Mouse (Mus musculus) CH12.LX (cell line): ENCODE measurements around the gene Pde4d. TPM values are rescaled to one million over a fixed set of nuclear protein-coding genes. Genes with fewer than 3 reads are reported as not detected.

Experiments used
- DNase-seq: peaks from one replicate; pipeline ENCODE4 v3.0.0-alpha.2; 2013; ENCODE audit errors: extremely low read depth
- H3K27ac ChIP-seq: 2 replicates; pipeline ENCODE4 v1.5.1; 2012; ENCODE audit warnings: low read depth, mild to moderate bottlenecking, control low read depth, moderate library complexity; ENCODE audit not compliant: insufficient read depth
- H3K27me3 ChIP-seq: replicated peaks from 2 replicates; pipeline ENCODE3; 2012; ENCODE audit warnings: inconsistent platforms
- H3K36me3 ChIP-seq, 2 experiments: replicated peaks in 1 of 2; 2 replicates each; pipeline versions ENCODE3 to v1.6.1; 2012; ENCODE audit warnings: inconsistent platforms in 1 of 2, low read length in 1 of 2, mild to moderate bottlenecking in 1 of 2, mixed read lengths in 1 of 2, moderate library complexity in 1 of 2; ENCODE audit not compliant: control insufficient read depth in 1 of 2, insufficient read depth in 1 of 2
- H3K4me1 ChIP-seq, 2 experiments: 2 replicates each; pipeline ENCODE4 v1.6.1; 2012; ENCODE audit warnings: inconsistent platforms in 1 of 2, moderate library complexity in 1 of 2; ENCODE audit not compliant: insufficient read depth in 2 of 2, control insufficient read depth in 1 of 2
- H3K4me2 ChIP-seq: 2 replicates; pipeline ENCODE4 v1.6.1; 2012; ENCODE audit warnings: low read depth, mild to moderate bottlenecking, control low read depth; ENCODE audit not compliant: poor library complexity, insufficient read depth, severe bottlenecking
- H3K4me3 ChIP-seq, 3 experiments: fragments of 150-350 bp in 1 of 3; sonication (generic) in 1 of 3; replicated peaks in 1 of 3; 2 replicates each; pipeline versions ENCODE3 to v1.5.1; 2011 to 2012; ENCODE audit warnings: low read depth in 2 of 3, low read length in 2 of 3, mild to moderate bottlenecking in 2 of 3, moderate library complexity in 2 of 3, control low read depth in 1 of 3, improper control_type of control experiment in 1 of 3, inconsistent platforms in 1 of 3, mixed read lengths in 1 of 3; ENCODE audit not compliant: poor library complexity in 1 of 3
- H3K79me2 ChIP-seq: replicated peaks from 2 replicates; pipeline ENCODE4 v1.6.1; 2012; ENCODE audit warnings: mild to moderate bottlenecking, moderate library complexity; ENCODE audit not compliant: control insufficient read depth, poor library complexity, insufficient read depth, severe bottlenecking; ENCODE audit errors: extremely low read depth
- H3K9ac ChIP-seq: 2 replicates; pipeline ENCODE4 v1.6.1; 2012; ENCODE audit warnings: low read depth, mild to moderate bottlenecking, control low read depth, moderate library complexity; ENCODE audit not compliant: insufficient read depth
- H3K9me3 ChIP-seq: replicated peaks from 2 replicates; pipeline ENCODE3; 2012; ENCODE audit warnings: low read length, inconsistent platforms, mixed read lengths
- CHD1 ChIP-seq: IDR thresholded peaks from 2 replicates; pipeline ENCODE4 v1.6.1; 2012; ENCODE audit warnings: low read depth, low read length, improper control_type of control experiment, inconsistent platforms
- CHD2 ChIP-seq: IDR thresholded peaks from 2 replicates; pipeline ENCODE4 v1.6.1; 2011; ENCODE audit warnings: low read length, improper control_type of control experiment
- CTCF ChIP-seq, 2 experiments: IDR thresholded peaks in 1 of 2; conservative IDR thresholded peaks in 1 of 2; 2 replicates each; pipeline ENCODE4 v1.5.1; 2011 to 2012; ENCODE audit warnings: low read depth in 2 of 2, low read length in 2 of 2, improper control_type of control experiment in 1 of 2, inconsistent platforms in 1 of 2, mild to moderate bottlenecking in 1 of 2, moderate library complexity in 1 of 2
- E2F4 ChIP-seq: IDR thresholded peaks from 2 replicates; pipeline ENCODE4 v1.6.1; 2011; ENCODE audit warnings: low read depth, low read length, improper control_type of control experiment; ENCODE audit not compliant: insufficient replicate concordance
- EP300 ChIP-seq: IDR thresholded peaks from 2 replicates; pipeline ENCODE4 v1.6.1; 2011; ENCODE audit warnings: low read length, improper control_type of control experiment
- HCFC1 ChIP-seq: IDR thresholded peaks from 2 replicates; pipeline ENCODE4 v1.6.1; 2012; ENCODE audit warnings: low read depth, mild to moderate bottlenecking, inconsistent platforms, low read length, improper control_type of control experiment
- JUN ChIP-seq: IDR thresholded peaks from 2 replicates; pipeline ENCODE4 v1.6.1; 2011; ENCODE audit warnings: low read depth, mild to moderate bottlenecking, low read length, improper control_type of control experiment, moderate library complexity; ENCODE audit not compliant: insufficient read depth
- JUND ChIP-seq: conservative IDR thresholded peaks from 2 replicates; pipeline ENCODE4 v1.6.1; 2011; ENCODE audit warnings: low read depth, low read length, improper control_type of control experiment
- MAX ChIP-seq: IDR thresholded peaks from 2 replicates; pipeline ENCODE4 v1.6.1; 2011; ENCODE audit warnings: low read length, improper control_type of control experiment
- MAZ ChIP-seq: IDR thresholded peaks from 2 replicates; pipeline ENCODE4 v1.6.1; 2012; ENCODE audit warnings: low read depth, mild to moderate bottlenecking, inconsistent platforms, low read length, improper control_type of control experiment, moderate library complexity
- MXI1 ChIP-seq: IDR thresholded peaks from 2 replicates; pipeline ENCODE4 v1.6.1; 2011; ENCODE audit warnings: mild to moderate bottlenecking, low read depth, low read length, improper control_type of control experiment
- MYC ChIP-seq: IDR thresholded peaks from 2 replicates; pipeline ENCODE4 v1.6.1; 2011; ENCODE audit warnings: low read depth, mild to moderate bottlenecking, improper control_type of control experiment, low read length
- NRF1 ChIP-seq: IDR thresholded peaks from 2 replicates; pipeline ENCODE4 v1.6.1; 2014; ENCODE audit warnings: low read depth, mild to moderate bottlenecking, inconsistent platforms, low read length, improper control_type of control experiment, moderate library complexity
- POLR2AphosphoS2 ChIP-seq: IDR thresholded peaks from 2 replicates; pipeline ENCODE4 v1.6.1; 2011; ENCODE audit warnings: low read depth, low read length, improper control_type of control experiment
- RAD21 ChIP-seq: IDR thresholded peaks from 2 replicates; pipeline ENCODE4 v1.6.1; 2011; ENCODE audit warnings: low read depth, mild to moderate bottlenecking, low read length, improper control_type of control experiment, moderate library complexity
- USF1 ChIP-seq: IDR thresholded peaks from 2 replicates; pipeline ENCODE4 v1.6.1; 2014; ENCODE audit warnings: low read depth, mild to moderate bottlenecking, inconsistent platforms, low read length, improper control_type of control experiment
- USF2 ChIP-seq: conservative IDR thresholded peaks from 2 replicates; pipeline ENCODE4 v1.6.1; 2011; ENCODE audit warnings: low read depth, low read length, improper control_type of control experiment
- ZKSCAN1 ChIP-seq: IDR thresholded peaks from 2 replicates; pipeline ENCODE4 v1.6.1; 2012; ENCODE audit warnings: low read depth, inconsistent platforms, low read length, improper control_type of control experiment, borderline replicate concordance
- dilution Hi-C: fragments of 300-500 bp; cut with MboI; formaldehyde crosslinking; loops from 2 replicates; pipeline ENCODE4 v1.14.3; 2020; ENCODE audit warnings: low sequenced_read_pairs; ENCODE audit not compliant: extremely low pct_unique_long_range_greater_than_20kb, extremely low pct_ligation_motif_present
- in situ Hi-C: fragments of 300-500 bp; cut with MboI; formaldehyde crosslinking; loops from 3 replicates; pipeline ENCODE4 v1.14.3; 2019; ENCODE audit warnings: low sequenced_read_pairs, low pct_ligation_motif_present, low pct_unique_long_range_greater_than_20kb, mixed read lengths
- polyA plus RNA-seq: library from polyadenylated mRNA; unstranded; fragments of >175 nt; gene quantifications from 2 replicates; pipeline ENCODE4 v1.2.1, GENCODE M21; 2012; ENCODE audit warnings: low read depth; ENCODE audit not compliant: insufficient read length
- total RNA-seq, 2 experiments: library from RNA; depleted of rRNA; stranded (reverse); fragments of 300-350 nt in 1 of 2; fragments of >200 nt in 1 of 2; gene quantifications; 2 replicates each; pipeline ENCODE4 v1.2.3; 2012 to 2014

The Pde4d gene
- total and polyA plus RNA-seq, 3 experiments: not detected

DNA sequence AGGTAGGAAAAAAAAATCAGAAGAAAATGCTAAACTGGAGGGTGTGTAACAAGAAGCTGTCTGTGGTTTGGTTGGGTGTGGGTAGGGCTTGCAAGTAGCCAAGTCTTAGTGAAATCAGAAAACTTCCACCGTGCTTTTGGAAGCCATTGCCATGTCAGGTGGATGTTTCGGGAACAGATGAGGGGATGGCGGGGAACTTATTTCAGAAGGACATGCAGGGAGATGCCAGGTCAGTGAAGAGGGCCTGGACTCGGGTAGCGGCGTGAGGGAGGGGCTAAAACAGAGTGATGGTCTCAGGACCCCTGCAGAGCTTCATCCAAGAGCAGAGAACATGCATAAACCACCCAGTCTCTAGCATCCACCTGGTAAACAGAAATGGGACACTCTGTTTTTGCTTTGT lies 898.6 kb downstream of the Pde4d start:
- in situ Hi-C loops: no loop called here
- no peak overlapping the region for H3K4me3 ChIP-seq
- no peaks in the 10 kb centered on the region for H3K27me3 ChIP-seq
- H3K9ac ChIP-seq: no peak overlapping the region
- H3K36me3 ChIP-seq: no peaks in the 10 kb centered on the region
- H3K27ac ChIP-seq: no peak overlapping the region
- H3K9me3 ChIP-seq: peaks cover 16% of the 10 kb centered on the region
- DNase-seq: no peak
- dilution Hi-C loops: no loop called here
- no peak overlapping the region for H3K4me2 ChIP-seq
- no peaks in the 10 kb centered on the region for H3K79me2 ChIP-seq
- TF ChIP-seq MAX: no peak
- TF ChIP-seq CHD1: no peak
- no peak for TF ChIP-seq CTCF (conservative IDR thresholded peaks at IDR 0.05 in 1 of 2, IDR thresholded peaks at IDR 0.05 in 1 of 2; ENCODE audit: low read depth in 2 of 2, low read length in 2 of 2)
- TF ChIP-seq JUND: no peak
- no peak for TF ChIP-seq NRF1
- no peak for TF ChIP-seq EP300
- TF ChIP-seq MYC: no peak
- no peak for TF ChIP-seq MXI1
- TF ChIP-seq USF1: no peak
- no peak for TF ChIP-seq MAZ
- no peak for TF ChIP-seq JUN
- TF ChIP-seq RAD21: no peak
- no peaks in the 10 kb centered on the region for H3K4me1 ChIP-seq

GRCm38 (mm10) chr13:109350100-109350499 lies 900.4 kb downstream of the Pde4d start:
- in situ Hi-C loops: no loop called here
- TF ChIP-seq MXI1 (no peak), ZKSCAN1 (no peak), NRF1 (no peak), E2F4 (no peak), MAZ (no peak), USF2 (no peak), CHD2 (no peak), POLR2AphosphoS2 (no peak), EP300 (no peak), HCFC1 (no peak)

More at GRCm38 (mm10) chr13:109350100-109350499, 900.4 kb downstream of the Pde4d start:
- H3K9ac ChIP-seq: no peak overlapping the region
- no peaks in the 10 kb centered on the region for H3K36me3 ChIP-seq
- no peaks in the 10 kb centered on the region for H3K4me1 ChIP-seq
- no peak for DNase-seq
- dilution Hi-C loops: no loop called here
- H3K4me3 ChIP-seq: no peak overlapping the region
- H3K4me2 ChIP-seq: no peak overlapping the region
- H3K27ac ChIP-seq: no peak overlapping the region
- no peaks in the 10 kb centered on the region for H3K79me2 ChIP-seq
- H3K27me3 ChIP-seq: no peaks in the 10 kb centered on the region
- peaks cover 16% of the 10 kb centered on the region for H3K9me3 ChIP-seq
